Mouse (Mus musculus) midbrain, embryonic 12.5 days (tissue): ENCODE results near the gene AU040320. TPM values are rescaled to one million over a fixed set of nuclear protein-coding genes. Genes with fewer than 3 reads are reported as not detected.

Experiments
- ATAC-seq: fragments of 200-750 bp; cut with Nextera tagmentation; 2 replicates; pipeline ENCODE4 v1.8.0; 2017; ENCODE audit warnings: low read depth, moderate TSS enrichment, moderate library complexity; ENCODE audit not compliant: low FRiP score
- H3K27ac ChIP-seq: fragments of 300-500 bp; sonication (generic); replicated peaks from 2 replicates; pipeline ENCODE4 v1.5.1; 2016; ENCODE audit warnings: mild to moderate bottlenecking
- H3K27me3 ChIP-seq: fragments of 300-500 bp; sonication (generic); 2 replicates; pipeline ENCODE4 v1.6.1; 2016; ENCODE audit warnings: mild to moderate bottlenecking
- H3K36me3 ChIP-seq: fragments of 300-500 bp; sonication (generic); 2 replicates; pipeline ENCODE4 v1.6.1; 2016
- H3K4me1 ChIP-seq: fragments of 300-500 bp; sonication (generic); 2 replicates; pipeline ENCODE4 v1.6.1; 2016
- H3K4me2 ChIP-seq: fragments of 300-500 bp; sonication (generic); replicated peaks from 2 replicates; pipeline ENCODE4 v1.6.1; 2016; ENCODE audit warnings: mild to moderate bottlenecking, moderate library complexity
- H3K4me3 ChIP-seq: fragments of 300-500 bp; sonication (generic); 2 replicates; pipeline ENCODE4 v1.5.1; 2016; ENCODE audit warnings: mild to moderate bottlenecking
- H3K9ac ChIP-seq: fragments of 300-500 bp; sonication (generic); replicated peaks from 2 replicates; pipeline ENCODE4 v1.6.1; 2016; ENCODE audit warnings: mild to moderate bottlenecking, moderate library complexity
- H3K9me3 ChIP-seq: fragments of 300-500 bp; sonication (generic); 2 replicates; pipeline ENCODE4 v1.6.1; 2016; ENCODE audit warnings: mild to moderate bottlenecking
- WGBS: fragments of 180-500 bp; shearing (Covaris S2); methylation state at CpG from one replicate; pipeline ENCODE4 v1.1.7; 2016; 5-methylcytosine and 5-hydroxymethylcytosine counted together
- polyA plus RNA-seq: library from polyadenylated mRNA; unstranded; fragments of >200 nt; fragmentation: Nextera tagmentation; extraction: Ambion mirVana; gene quantifications from 2 replicates; pipeline ENCODE4 v1.2.1, GENCODE M21; 2016

Gene AU040320
- 32.9 and 35.0 TPM in 2 replicates for polyA plus RNA-seq

- H3K27ac ChIP-seq, result peak within 1 kb of the TSS; percentile 94
- peak within 1 kb of the TSS; percentile 98 for H3K4me2 ChIP-seq
- H3K27me3 ChIP-seq, result 0 out of 2 replicates have a peak, but pooled peaks cover 7% of the 10 kb centered on the region
- under 1% methylated on average over 70 of the region's 71 CpGs for WGBS
- H3K4me1 ChIP-seq, result peaks cover 53% of the 10 kb centered on the region
- peak; percentile 97 for ATAC-seq
- H3K36me3 ChIP-seq, result peaks cover 29% of the 10 kb centered on the region
- no peaks in the 10 kb centered on the region for H3K9me3 ChIP-seq
- H3K9ac ChIP-seq, result peak within 1 kb of the TSS; percentile 92
- peak within 1 kb of the TSS; percentile 87 for H3K4me3 ChIP-seq
Observed at GRCm38 (mm10) chr4:126753268-126754230, at the start of gene AU040320, which contains the start of gene Ncdn. Gene AU040320, plus strand, starts transcription at chr4:126753544. Gene Ncdn, minus strand, starts transcription at chr4:126753438.

- H3K36me3 ChIP-seq, result peaks cover 55% of the 10 kb centered on the region
Observed at GRCm38 (mm10) chr4:126706630-126707438, 46.5 kb upstream of the AU040320 start.

DNA sequence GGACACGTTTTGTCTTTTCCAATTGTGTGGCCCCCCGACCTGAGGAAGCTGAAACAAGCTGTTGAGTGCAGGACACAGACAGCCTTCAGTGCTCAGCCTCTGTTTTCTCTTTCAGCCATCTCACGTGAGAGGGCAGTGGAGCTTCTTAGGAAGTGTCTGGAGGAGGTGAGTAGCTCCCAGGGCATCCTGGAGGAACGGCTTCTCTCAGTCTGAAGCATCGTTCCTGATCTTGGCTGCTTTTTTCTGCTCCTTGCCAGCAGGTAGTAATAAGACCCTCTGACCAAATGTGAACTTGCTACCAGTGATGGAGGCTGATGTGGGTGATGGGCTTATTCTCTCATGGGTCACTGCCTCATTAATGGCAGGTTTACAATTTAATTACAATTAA is 45.9 kb upstream of the AU040320 start:
- 44% methylated on average over 5 of the region's 5 CpGs for WGBS
- H3K4me2 ChIP-seq, result no peak overlapping the region
- H3K27me3 ChIP-seq, result 0 out of 2 replicates have a peak, but pooled peaks cover 5% of the 10 kb centered on the region
- ATAC-seq, result no peak
- peaks cover 49% of the 10 kb centered on the region for H3K36me3 ChIP-seq
- no peak overlapping the region for H3K4me3 ChIP-seq
- H3K4me1 ChIP-seq, result peaks cover 6% of the 10 kb centered on the region; the same call in 1 of the 2 replicates
- no peak overlapping the region for H3K9ac ChIP-seq
- no peaks in the 10 kb centered on the region for H3K9me3 ChIP-seq
- peak overlapping the region; percentile 61 for H3K27ac ChIP-seq

More at GRCm38 (mm10) chr4:126706630-126707438, 46.5 kb upstream of the AU040320 start:
- 37% methylated on average over 12 of the region's 12 CpGs for WGBS
- Histone ChIP-seq H3K4me3 (no peak overlapping the region), H3K9me3 (no peaks in the 10 kb centered on the region), H3K9ac (0 out of 2 replicates have a peak overlapping the region, but pooled peaks have one; percentile 6), H3K4me2 (no peak overlapping the region), H3K27ac (peak overlapping the region; percentile 61), H3K4me1 (peaks cover 6% of the 10 kb centered on the region; the same call in 1 of the 2 replicates), H3K27me3 (0 out of 2 replicates have a peak, but pooled peaks cover 5% of the 10 kb centered on the region)
- ATAC-seq, result peak; percentile 95

GRCm38 (mm10) chr4:126732111-126732510 is 21.2 kb upstream of the AU040320 start:
- Histone ChIP-seq H3K27ac (no peak overlapping the region), H3K9ac (peak overlapping the region; percentile 15; the same call in 1 of the 2 replicates), H3K9me3 (no peaks in the 10 kb centered on the region), H3K4me3 (peak overlapping the region; percentile 24), H3K36me3 (no peaks in the 10 kb centered on the region), H3K4me2 (peak overlapping the region; percentile 36), H3K27me3 (peaks cover 84% of the 10 kb centered on the region), H3K4me1 (peaks cover 22% of the 10 kb centered on the region)
- 2% methylated on average over 18 of the region's 18 CpGs for WGBS
- no peak for ATAC-seq

GRCm38 (mm10) chr4:126732531-126733380 is 20.6 kb upstream of the AU040320 start:
- peaks cover 90% of the 10 kb centered on the region for H3K27me3 ChIP-seq
- WGBS, result 3% methylated on average over 26 of the region's 26 CpGs
- H3K27ac ChIP-seq, result no peak overlapping the region
- no peak for ATAC-seq
- no peak overlapping the region for H3K9ac ChIP-seq
- peak overlapping the region; percentile 24 for H3K4me3 ChIP-seq
- H3K4me1 ChIP-seq, result peaks cover 22% of the 10 kb centered on the region
- H3K4me2 ChIP-seq, result peak overlapping the region; percentile 36
- no peaks in the 10 kb centered on the region for H3K36me3 ChIP-seq
- H3K9me3 ChIP-seq, result no peaks in the 10 kb centered on the region

- no peak for ATAC-seq
- no peak overlapping the region for H3K9ac ChIP-seq
Observed at GRCm38 (mm10) chr4:126734001-126734603, 19.2 kb upstream of the AU040320 start.

DNA sequence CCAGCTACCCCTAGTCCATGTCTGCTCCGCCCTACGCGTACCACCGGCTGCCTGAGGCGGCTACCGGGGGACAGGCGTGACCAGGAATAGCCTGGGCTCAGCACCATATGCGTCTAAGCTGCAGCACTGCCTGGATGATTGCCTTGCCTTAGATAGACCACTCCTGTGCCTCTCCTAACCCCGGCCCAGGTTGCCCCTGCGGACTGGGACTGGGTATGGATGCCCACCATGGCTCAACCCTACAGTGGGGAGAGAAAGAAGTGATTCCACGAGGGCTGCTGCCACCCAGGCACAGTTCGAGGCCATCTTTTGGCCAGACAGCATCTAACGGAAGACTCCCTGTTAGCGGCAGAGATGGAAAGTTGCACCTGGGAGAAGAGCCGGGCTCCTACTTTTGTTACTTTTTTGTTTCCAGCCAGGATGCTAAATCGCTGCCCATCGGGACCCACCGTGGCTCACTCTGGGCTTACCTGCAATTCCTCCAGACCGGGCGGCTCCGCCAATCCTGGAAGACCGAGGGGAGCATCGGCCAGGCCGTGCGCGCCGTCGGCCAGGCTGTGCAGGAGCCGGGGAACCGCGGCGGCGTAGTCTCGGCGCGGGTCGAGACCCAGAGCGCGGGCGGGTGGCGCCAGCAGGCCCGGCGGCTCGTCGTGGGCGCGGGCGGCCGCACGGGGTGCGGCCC is 18.5 kb upstream of the AU040320 start:
- H3K27ac ChIP-seq, result no peak overlapping the region
- ATAC-seq, result no peak
- H3K4me3 ChIP-seq, result peak overlapping the region; percentile 42
- H3K36me3 ChIP-seq, result no peaks in the 10 kb centered on the region
- H3K4me2 ChIP-seq, result peak overlapping the region; percentile 43
- peaks cover 100% of the 10 kb centered on the region for H3K27me3 ChIP-seq
- peak overlapping the region; percentile 41; the same call in 1 of the 2 replicates for H3K9ac ChIP-seq
- peaks cover 22% of the 10 kb centered on the region for H3K4me1 ChIP-seq
- WGBS, result 2% methylated on average over 51 of the region's 51 CpGs
- no peaks in the 10 kb centered on the region for H3K9me3 ChIP-seq

More at GRCm38 (mm10) chr4:126734001-126734603, 19.2 kb upstream of the AU040320 start:
- H3K4me3 ChIP-seq, result peak overlapping the region; percentile 42
- H3K27me3 ChIP-seq, result peaks cover 100% of the 10 kb centered on the region
- 3% methylated on average over 16 of the region's 16 CpGs for WGBS
- peaks cover 22% of the 10 kb centered on the region for H3K4me1 ChIP-seq
- no peak overlapping the region for H3K27ac ChIP-seq
- H3K4me2 ChIP-seq, result peak overlapping the region; percentile 43; the same call in 1 of the 2 replicates
- H3K36me3 ChIP-seq, result no peaks in the 10 kb centered on the region
- no peaks in the 10 kb centered on the region for H3K9me3 ChIP-seq

DNA sequence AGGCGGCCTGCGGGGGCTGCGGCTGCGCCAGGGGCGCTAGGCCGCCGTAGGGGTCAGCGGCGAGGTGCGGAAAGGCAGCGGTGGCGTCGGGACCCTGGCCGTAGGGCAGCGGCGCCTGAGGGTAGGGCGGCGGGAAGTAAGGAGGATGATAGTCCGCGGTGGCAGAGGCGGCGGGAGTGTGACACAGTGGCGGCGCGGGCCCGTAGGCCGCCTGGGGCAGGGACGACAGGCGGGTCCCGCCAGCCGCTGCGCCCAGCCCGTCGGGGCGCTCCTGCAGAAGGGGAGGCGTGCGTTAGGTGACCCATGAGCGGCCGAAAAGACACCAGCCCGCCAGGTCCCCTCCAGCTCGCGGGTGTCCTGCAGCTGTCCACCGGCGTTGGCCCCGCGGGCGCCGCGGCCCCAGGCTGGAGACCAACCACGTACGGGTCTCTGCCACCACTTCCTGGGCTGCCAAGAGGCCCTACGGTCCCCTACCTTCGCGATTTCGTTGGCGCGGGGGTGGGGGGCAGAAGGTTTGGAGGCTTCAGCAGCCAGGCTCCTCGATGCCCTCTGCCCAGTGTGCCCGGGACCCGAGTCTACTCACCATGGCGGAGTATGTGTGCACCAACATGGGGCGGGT is 17.9 kb upstream of the AU040320 start:
- WGBS, result 3% methylated on average over 45 of the region's 62 CpGs

DNA sequence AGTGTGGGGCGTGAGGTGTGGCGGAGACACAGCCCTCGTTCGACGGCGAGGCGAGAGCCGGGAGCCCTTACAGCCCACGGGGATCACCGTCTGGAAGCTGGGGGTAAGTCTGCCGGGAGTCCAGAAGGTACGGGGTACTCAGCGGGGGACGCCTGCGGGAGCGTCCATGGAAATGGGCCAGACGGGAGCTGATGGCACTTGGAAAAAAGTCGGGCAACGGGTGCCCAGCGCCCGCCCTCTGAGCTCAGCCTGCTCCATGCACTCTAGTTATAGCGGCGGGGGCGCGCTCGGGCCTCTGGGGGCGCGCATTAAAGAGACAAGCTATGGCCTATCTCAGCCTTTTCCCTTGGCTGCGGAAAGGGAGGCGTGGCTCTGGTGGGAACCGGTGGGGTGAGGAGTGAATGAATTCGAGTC is 17.3 kb upstream of the AU040320 start, which contains the start of gene Tfap2e:
Gene Tfap2e (minus strand): TSS at position 240 of the 414 bp plus-strand sequence.
- 2% methylated on average over 32 of the region's 32 CpGs for WGBS

More for the DNA sequence above, 17.9 kb upstream of the AU040320 start:
- 0 out of 2 replicates have a peak, but pooled peaks have one; percentile 47 for ATAC-seq
- Histone ChIP-seq H3K27me3 (peaks cover 100% of the 10 kb centered on the region), H3K4me3 (peak overlapping the region; percentile 42), H3K36me3 (no peaks in the 10 kb centered on the region), H3K9me3 (no peaks in the 10 kb centered on the region), H3K4me2 (peak overlapping the region; percentile 43), H3K9ac (peak overlapping the region; percentile 41; the same call in 1 of the 2 replicates), H3K27ac (no peak overlapping the region), H3K4me1 (peaks cover 22% of the 10 kb centered on the region)

More for the DNA sequence above, 17.3 kb upstream of the AU040320 start, which contains the start of gene Tfap2e:
- ATAC-seq, result peak; percentile 38; the same call in 1 of the 2 replicates
- Histone ChIP-seq H3K4me3 (peak within 1 kb of the TSS; percentile 42), H3K27ac (no peak within 1 kb of the TSS), H3K27me3 (peaks cover 95% of the 10 kb centered on the region), H3K4me1 (peaks cover 22% of the 10 kb centered on the region), H3K4me2 (peak within 1 kb of the TSS; percentile 43), H3K9ac (peak within 1 kb of the TSS; percentile 41; the same call in 1 of the 2 replicates), H3K36me3 (no peaks in the 10 kb centered on the region), H3K9me3 (no peaks in the 10 kb centered on the region)
